Mouse (Mus musculus): ENCODE data around the gene March11.

DNA sequence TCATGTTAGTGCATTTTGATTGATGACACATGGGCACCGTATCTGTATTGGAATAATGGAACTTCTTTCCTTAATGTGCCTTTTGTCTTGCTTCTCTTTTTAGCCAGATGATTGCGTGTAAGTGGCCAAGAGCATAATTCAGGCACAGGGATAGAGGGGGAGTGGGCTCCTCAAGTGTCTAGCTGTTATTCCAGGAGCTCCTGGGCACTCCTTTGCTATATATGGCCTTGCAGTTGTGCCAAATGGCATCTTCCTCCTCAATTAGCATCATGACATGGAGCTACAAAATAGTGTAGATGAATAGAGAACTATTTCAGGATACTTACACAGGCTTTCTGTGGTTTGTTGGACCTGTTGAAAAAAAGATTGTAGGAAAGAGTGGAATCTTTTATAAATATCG lies 11.6 kb downstream of the March11 start:
- no peak for TF ChIP-seq CTCF (conservative IDR thresholded peaks at IDR 0.05; ENCODE audit: low read length)
- no peak for TF ChIP-seq POU5F1 (IDR thresholded peaks at IDR 0.05; ENCODE audit: borderline replicate concordance, low read length)
- TF ChIP-seq NANOG (IDR thresholded peaks at IDR 0.05; ENCODE audit: borderline replicate concordance, low read length): no peak
